In the genomic region with DNA sequence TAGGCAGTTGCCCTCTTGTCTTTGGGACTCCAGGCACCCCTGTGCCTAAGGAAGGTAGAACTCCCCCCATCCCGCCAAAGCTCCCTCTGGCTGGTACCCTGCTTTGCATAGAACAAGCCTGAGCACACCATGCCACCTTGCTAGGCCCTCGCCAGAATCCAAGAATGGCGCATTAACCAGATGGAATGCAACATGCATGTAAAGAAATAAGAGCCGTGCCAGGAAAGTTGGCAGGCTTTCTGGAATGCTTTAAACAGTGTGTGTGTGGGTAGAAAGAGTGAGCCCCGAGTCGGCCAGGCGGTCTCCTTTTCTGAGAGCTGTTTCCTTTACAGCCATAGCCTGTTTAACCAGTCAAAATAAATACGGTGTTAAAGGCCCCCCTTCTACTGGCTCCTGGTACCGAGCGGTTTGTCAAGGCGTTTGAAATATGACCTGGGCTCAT, we compare ENCODE assay signal across 8 mouse cellular contexts. TPM values are rescaled to one million over a fixed set of nuclear protein-coding genes. Genes with fewer than 3 reads are reported as not detected.
A peak's percentile ranks its signal among the peaks of the same experiment; 100 is the strongest.
DNase-seq lines count a peak whose midpoint lies in the region; ATAC-seq and TF ChIP-seq lines count a peak whose summit lies in the region.

No protein-coding gene starts in this region.

- H3K27ac ChIP-seq in midbrain, embryonic 13.5 days, result no peak overlapping the region
- H3K27ac ChIP-seq in midbrain, embryonic 16.5 days (ENCODE audit: low read length), result no peak overlapping the region
- peak overlapping the region; percentile 96 for H3K27ac ChIP-seq in embryonic fibroblast, embryonic 13.5 days (ENCODE audit: insufficient read depth, low read length)
- H3K27ac ChIP-seq in kidney, embryonic 15.5 days, result peak overlapping the region; percentile 29; the same call in 1 of the 2 replicates
- peak overlapping the region; percentile 84 for H3K27ac ChIP-seq in limb, embryonic 10.5 days

- H3K4me2 ChIP-seq in midbrain, embryonic 13.5 days (replicated peaks), result no peak overlapping the region
- H3K4me2 ChIP-seq in midbrain, embryonic 16.5 days (ENCODE audit: low read length), result no peak overlapping the region
- H3K4me2 ChIP-seq in kidney, embryonic 15.5 days, result 0 out of 2 replicates have a peak overlapping the region, but pooled peaks have one; percentile 24

- 24% methylated on average over 11 of the region's 11 CpGs for WGBS in midbrain, embryonic 13.5 days
- WGBS in midbrain, embryonic 16.5 days, result 21% methylated on average over 11 of the region's 11 CpGs
- 18% methylated on average over 11 of the region's 11 CpGs for WGBS in kidney, embryonic 15.5 days
- 8% methylated on average over 11 of the region's 11 CpGs for WGBS in limb, embryonic 10.5 days

- peak; percentile 54 for DNase-seq in limb, embryonic 10.5 days (ENCODE audit: low spot score)
- DNase-seq in ovary, postnatal 10 days (ENCODE audit: low spot score), result no peak
- DNase-seq in adrenal gland, postnatal 25 days, result no peak
- DNase-seq in liver, result no peak

- peaks cover 67% of the 10 kb centered on the region for H3K27me3 ChIP-seq in midbrain, embryonic 13.5 days
- H3K27me3 ChIP-seq in midbrain, embryonic 16.5 days (ENCODE audit: control insufficient read depth, insufficient read depth, low read depth, low read length), result peaks cover 17% of the 10 kb centered on the region
- peaks cover 22% of the 10 kb centered on the region for H3K27me3 ChIP-seq in kidney, embryonic 15.5 days
- 0 out of 2 replicates have a peak, but pooled peaks cover 3% of the 10 kb centered on the region for H3K27me3 ChIP-seq in limb, embryonic 10.5 days (ENCODE audit: low read depth, poor library complexity, severe bottlenecking)

- H3K4me1 ChIP-seq in midbrain, embryonic 13.5 days (replicated peaks), result peaks cover 39% of the 10 kb centered on the region
- peaks cover 13% of the 10 kb centered on the region; the same call in 1 of the 2 replicates for H3K4me1 ChIP-seq in midbrain, embryonic 16.5 days (ENCODE audit: control insufficient read depth, insufficient read depth, low read length)
- H3K4me1 ChIP-seq in embryonic fibroblast, embryonic 13.5 days (ENCODE audit: control insufficient read depth, insufficient read depth, low read length), result peaks cover 22% of the 10 kb centered on the region
- peaks cover 54% of the 10 kb centered on the region for H3K4me1 ChIP-seq in kidney, embryonic 15.5 days
- H3K4me1 ChIP-seq in limb, embryonic 10.5 days, result peaks cover 81% of the 10 kb centered on the region

- peak; percentile 27 for TF ChIP-seq POLR2A in embryonic fibroblast, embryonic 13.5 days (IDR thresholded peaks at IDR 0.05; ENCODE audit: low read depth, low read length)

- H3K9ac ChIP-seq in midbrain, embryonic 13.5 days (replicated peaks), result no peak overlapping the region
- no peak overlapping the region for H3K9ac ChIP-seq in midbrain, embryonic 16.5 days (ENCODE audit: low read depth, low read length)
- no peak overlapping the region for H3K9ac ChIP-seq in kidney, embryonic 15.5 days

- no peak for TF ChIP-seq CTCF in embryonic fibroblast, embryonic 13.5 days (IDR thresholded peaks at IDR 0.05; ENCODE audit: borderline replicate concordance, insufficient read depth, low read length)

- no peaks in the 10 kb centered on the region for H3K36me3 ChIP-seq in midbrain, embryonic 13.5 days
- no peaks in the 10 kb centered on the region for H3K36me3 ChIP-seq in midbrain, embryonic 16.5 days (ENCODE audit: control insufficient read depth, insufficient read depth, low read length)
- no peaks in the 10 kb centered on the region for H3K36me3 ChIP-seq in kidney, embryonic 15.5 days
- H3K36me3 ChIP-seq in limb, embryonic 10.5 days, result no peaks in the 10 kb centered on the region

- peak; percentile 45; the same call in 1 of the 2 replicates for ATAC-seq in midbrain, embryonic 13.5 days
- no peak for ATAC-seq in midbrain, embryonic 16.5 days
- ATAC-seq in kidney, embryonic 15.5 days (replicated peaks; ENCODE audit: low FRiP score), result peak; percentile 38; the same call in 1 of the 2 replicates

- H3K4me3 ChIP-seq in midbrain, embryonic 13.5 days (replicated peaks), result no peak overlapping the region
- H3K4me3 ChIP-seq in midbrain, embryonic 16.5 days (ENCODE audit: low read depth, low read length), result no peak overlapping the region
- no peak overlapping the region for H3K4me3 ChIP-seq in embryonic fibroblast, embryonic 13.5 days (ENCODE audit: insufficient read depth, low read length)
- H3K4me3 ChIP-seq in kidney, embryonic 15.5 days (replicated peaks), result no peak overlapping the region
- H3K4me3 ChIP-seq in limb, embryonic 10.5 days, result peak overlapping the region; percentile 25; the same call in 1 of the 2 replicates

- H3K9me3 ChIP-seq in midbrain, embryonic 13.5 days, result no peaks in the 10 kb centered on the region
- H3K9me3 ChIP-seq in midbrain, embryonic 16.5 days (replicated peaks; ENCODE audit: control insufficient read depth, low read length, poor library complexity, severe bottlenecking), result no peaks in the 10 kb centered on the region
- H3K9me3 ChIP-seq in kidney, embryonic 15.5 days (replicated peaks), result no peaks in the 10 kb centered on the region
- H3K9me3 ChIP-seq in limb, embryonic 10.5 days (replicated peaks), result no peaks in the 10 kb centered on the region

RNA-seq across cellular contexts. Expression of gene Med13l, which starts 45.2 kb away (rescaled TPM):
- 16.8 and 16.9 TPM in 2 replicates for polyA plus RNA-seq in midbrain, embryonic 13.5 days (2015; fragmentation: Nextera tagmentation; extraction: Ambion mirVana)
- 14.4 and 15.7 TPM in 2 replicates for polyA plus RNA-seq in midbrain, embryonic 16.5 days (2015; fragmentation: Nextera tagmentation; extraction: Ambion mirVana)
- polyA plus RNA-seq in embryonic fibroblast, embryonic 13.5 days (2011; ENCODE audit: insufficient read length, low read depth, missing spikeins), result 50.3 and 57.8 TPM in 2 replicates
- 8.5 and 10.2 TPM in 2 replicates for polyA plus RNA-seq in kidney, embryonic 15.5 days (2015; fragmentation: Nextera tagmentation; extraction: Ambion mirVana)
- 11.1 and 13.9 TPM in 2 replicates for polyA plus RNA-seq in limb, embryonic 10.5 days (2016; fragmentation: Nextera tagmentation; extraction: Ambion mirVana)
- total RNA-seq in adrenal gland, postnatal 25 days (2021), result 33.9 and 40.3 TPM in 2 replicates

Comparison
In these comparisons a context has a peak if more than half of its experiments do, and no peak if none do; other contexts are left out.
1. H3K27ac ChIP-seq: peak in embryonic fibroblast, embryonic 13.5 days (single experiment), kidney, embryonic 15.5 days (single experiment) and limb, embryonic 10.5 days (single experiment); none in midbrain, embryonic 13.5 days (single experiment) and midbrain, embryonic 16.5 days (single experiment).